Mouse (Mus musculus) lung, postnatal 0 days (tissue): Measurements from ENCODE around the gene Olfr1564. TPM values are rescaled to one million over a fixed set of nuclear protein-coding genes. Genes with fewer than 3 reads are reported as not detected.

Source experiments
- polyA plus RNA-seq: library from polyadenylated mRNA; unstranded; fragments of >200 nt; fragmentation: Nextera tagmentation; extraction: Ambion mirVana; gene quantifications from 2 replicates; pipeline ENCODE4 v1.2.1, GENCODE M21; 2015

Gene Olfr1564
- polyA plus RNA-seq, 1 experiment from 2014 or later, result not detected

Other genes starting within 250 kb of the Olfr1564 start
- gene Zfp952, start 228.6 kb downstream of the Olfr1564 start, polyA plus RNA-seq, result 7.3 and 8.4 TPM in 2 replicates
- gene Zfp763, start 188.3 kb downstream of the Olfr1564 start, polyA plus RNA-seq, result 6.9 and 7.6 TPM in 2 replicates
- not detected in 2 replicates for gene 4921501E09Rik, start 153.6 kb downstream of the Olfr1564 start, polyA plus RNA-seq
- gene Zfp563, start 132.4 kb downstream of the Olfr1564 start, polyA plus RNA-seq, result 6.8 and 7.6 TPM in 2 replicates
- gene Morc2b, start 82.0 kb downstream of the Olfr1564 start, polyA plus RNA-seq, result not detected in 2 replicates
- gene Olfr55, start 53.2 kb downstream of the Olfr1564 start, polyA plus RNA-seq, result not detected in 2 replicates
- not detected in 2 replicates for gene Olfr239, start 30.4 kb downstream of the Olfr1564 start, polyA plus RNA-seq
- gene Zfp955a, start 33.5 kb upstream of the Olfr1564 start, polyA plus RNA-seq, result 9.4 and 9.6 TPM in 2 replicates
- gene Olfr63, start 43.0 kb upstream of the Olfr1564 start, polyA plus RNA-seq, result 0.01 TPM in 2 replicates
- gene Zfp955b, start 67.9 kb upstream of the Olfr1564 start, polyA plus RNA-seq, result 6.6 and 7.4 TPM in 2 replicates
- 3.7 and 4.4 TPM in 2 replicates for gene Zfp81, start 137.2 kb upstream of the Olfr1564 start, polyA plus RNA-seq
- 8.8 and 8.9 TPM in 2 replicates for gene Zfp101, start 173.0 kb upstream of the Olfr1564 start, polyA plus RNA-seq
- 0.19 TPM in 1 of 2 replicates, not detected in the other for gene Actl9, start 211.2 kb upstream of the Olfr1564 start, polyA plus RNA-seq